Mouse (Mus musculus) heart, embryonic 15.5 days (tissue): ENCODE measurements around the gene Slc25a4. TPM values are rescaled to one million over a fixed set of nuclear protein-coding genes. Genes with fewer than 3 reads are reported as not detected.

Experiments
- microRNA-seq: library from miRNA; unstranded; fragments of <30 nt; microRNA quantifications from one replicate; pipeline ENCODE4, GENCODE M21; 2016
- polyA plus RNA-seq: library from polyadenylated mRNA; unstranded; fragments of >200 nt; fragmentation: Nextera tagmentation; extraction: Ambion mirVana; gene quantifications from 2 replicates; pipeline ENCODE4 v1.2.1, GENCODE M21; 2015

Slc25a4 gene
- polyA plus RNA-seq, 1 experiment from 2014 or later: 2,378 TPM

Small RNA genes lying within 50 kb of the gene (microRNA-seq; reads per million reads assigned to microRNA genes)
- gene Gm23812: not detected

Other genes starting within 250 kb of the Slc25a4 start
- 3.0 and 3.2 TPM in 2 replicates for gene 1700029J07Rik, start 236.0 kb downstream of the Slc25a4 start, polyA plus RNA-seq
- 50.0 and 51.7 TPM in 2 replicates for gene Ufsp2, start 235.8 kb downstream of the Slc25a4 start, polyA plus RNA-seq
- gene Lrp2bp, start 212.0 kb downstream of the Slc25a4 start, polyA plus RNA-seq: 0.76 and 1.1 TPM in 2 replicates
- gene Ankrd37, start 205.6 kb downstream of the Slc25a4 start, polyA plus RNA-seq: 17.9 and 19.6 TPM in 2 replicates
- 16.2 and 20.5 TPM in 2 replicates for gene Cfap97, start 59.5 kb downstream of the Slc25a4 start, polyA plus RNA-seq
- gene Snx25, start 59.1 kb downstream of the Slc25a4 start, polyA plus RNA-seq: 3.1 and 4.3 TPM in 2 replicates
- gene Helt, start 83.4 kb upstream of the Slc25a4 start, polyA plus RNA-seq: not detected in 2 replicates